Mouse (Mus musculus): ENCODE results near the gene Neurog2. TPM values are rescaled to one million over a fixed set of nuclear protein-coding genes. Genes with fewer than 3 reads are reported as not detected.

Neurog2 gene
- total RNA-seq, 4 experiments from 2014 or later: 0.61 to 0.93 (median 0.74) TPM

- DNase-seq (ENCODE audit: low spot score in 2 of 2): no peak
Measured at GRCm38 (mm10) chr3:127642211-127642610, 9.3 kb downstream of the Neurog2 start.

GRCm38 (mm10) chr3:127646156-127646825 is 13.4 kb downstream of the Neurog2 start:
- DNase-seq (ENCODE audit: low spot score in 2 of 2): no peak

GRCm38 (mm10) chr3:127651742-127652653 is 19.1 kb downstream of the Neurog2 start:
- no peak for DNase-seq (ENCODE audit: low spot score in 2 of 2)

- no peak for DNase-seq (ENCODE audit: low spot score in 2 of 2)
Measured at GRCm38 (mm10) chr3:127660712-127661111, 27.8 kb downstream of the Neurog2 start.

GRCm38 (mm10) chr3:127661646-127662531 is 29.0 kb downstream of the Neurog2 start:
- no peak for DNase-seq (ENCODE audit: low spot score in 2 of 2)

GRCm38 (mm10) chr3:127679703-127680102 is 46.8 kb downstream of the Neurog2 start:
- no peak for DNase-seq (ENCODE audit: low spot score in 2 of 2)

Other genes starting within 250 kb of the Neurog2 start
- gene Ank2, start 133.8 kb upstream of the Neurog2 start, total RNA-seq (2022): 100 to 1,000 TPM; 710 to 787 (median 750) TPM
- gene Larp7, start 79.8 kb upstream of the Neurog2 start, total RNA-seq (2022): 10 to 100 TPM; 15.2 to 21.1 (median 18.0) TPM
- 1 to 10 TPM; 2.4 to 4.0 (median 2.7) TPM for gene Zgrf1, start 79.6 kb upstream of the Neurog2 start, total RNA-seq (2022)
- gene Alpk1, start 147.4 kb downstream of the Neurog2 start, total RNA-seq (2022): 10 to 100 TPM in 3 of 4 experiments, 1 to 10 TPM in 1; 8.6 to 12.3 (median 11.4) TPM
- 10 to 100 TPM in 2 of 4 experiments, 1 to 10 TPM in 2; 7.7 to 12.5 (median 9.7) TPM for gene Tifa, start 156.7 kb downstream of the Neurog2 start, total RNA-seq (2022)
- gene Ap1ar, start 204.4 kb downstream of the Neurog2 start, total RNA-seq (2022): 10 to 100 TPM; 71.5 to 88.5 (median 84.3) TPM